Mouse (Mus musculus) spleen, adult 2 months (tissue): ENCODE data around the gene Wnk2.
A peak's percentile ranks its signal among the peaks of the same experiment; 100 is the strongest.

Experiments used
- CTCF ChIP-seq: fragments of 200-500 bp; IDR thresholded peaks from 2 replicates; pipeline ENCODE4 v1.5.1; 2011; ENCODE audit warnings: mild to moderate bottlenecking, inconsistent platforms; ENCODE audit not compliant: insufficient read depth, insufficient read length, insufficient replicate concordance; ENCODE audit errors: extremely low read depth
- POLR2A ChIP-seq: fragments of 200-500 bp; IDR thresholded peaks from 2 replicates; pipeline ENCODE4 v1.6.1; 2011; ENCODE audit warnings: low read depth, low read length, inconsistent platforms

DNA sequence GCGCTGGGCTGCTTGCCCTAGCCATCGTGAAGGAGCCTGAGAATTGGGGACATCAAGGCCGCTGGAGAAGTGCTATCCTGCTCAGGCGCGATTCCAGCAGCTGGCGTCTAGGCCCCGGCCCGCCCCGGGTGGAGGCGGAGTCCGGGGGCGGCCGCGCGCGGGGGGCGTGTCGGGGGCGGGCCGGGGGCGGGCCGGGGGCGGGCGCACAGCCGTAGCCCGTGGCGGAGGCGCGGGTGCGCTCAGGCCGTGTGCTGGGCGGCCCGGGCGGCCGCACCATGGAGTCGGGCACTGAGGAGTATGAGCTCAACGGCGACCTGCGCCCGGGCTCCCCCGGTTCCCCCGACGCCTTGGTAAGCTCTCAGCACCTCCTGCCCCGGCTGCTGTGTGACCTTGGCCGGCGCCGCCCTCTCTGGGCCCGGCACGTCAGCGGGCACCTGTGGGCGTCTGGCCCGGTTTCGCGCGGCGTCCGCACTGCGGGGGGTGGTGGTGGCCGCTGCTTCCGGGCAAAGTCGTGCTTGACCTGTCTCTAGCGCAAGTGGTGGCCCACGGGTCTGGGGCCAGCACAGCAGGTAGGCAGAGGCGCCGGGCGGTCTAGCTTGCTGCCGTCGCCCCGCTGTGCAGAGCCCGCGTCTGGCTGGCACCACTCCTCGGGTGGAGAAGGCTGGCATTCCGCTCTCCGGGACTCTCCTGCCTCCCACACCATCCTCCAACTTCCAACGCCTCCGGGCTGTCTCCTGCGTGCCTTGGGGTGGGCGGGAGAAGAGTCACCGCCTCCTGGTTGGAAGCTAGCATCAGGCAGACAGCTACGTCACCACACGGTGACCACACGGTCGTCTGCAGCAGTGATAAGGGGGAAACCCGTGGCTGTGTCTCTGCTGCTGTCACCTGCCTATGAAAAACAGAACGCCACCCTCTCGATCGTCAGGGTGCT lies 39.7 kb upstream of the Wnk2 start, which contains the start of gene Ninj1:
- TF ChIP-seq CTCF (no peak), POLR2A (peak; percentile 53)
